Mouse (Mus musculus) testis, postnatal 10 days (tissue): ENCODE data around the gene Cuedc1.

Experiments
- DNase-seq: peaks from one replicate; pipeline ENCODE4 v3.0.0; 2021; ENCODE audit warnings: low spot score

Gene Cuedc1

DNA sequence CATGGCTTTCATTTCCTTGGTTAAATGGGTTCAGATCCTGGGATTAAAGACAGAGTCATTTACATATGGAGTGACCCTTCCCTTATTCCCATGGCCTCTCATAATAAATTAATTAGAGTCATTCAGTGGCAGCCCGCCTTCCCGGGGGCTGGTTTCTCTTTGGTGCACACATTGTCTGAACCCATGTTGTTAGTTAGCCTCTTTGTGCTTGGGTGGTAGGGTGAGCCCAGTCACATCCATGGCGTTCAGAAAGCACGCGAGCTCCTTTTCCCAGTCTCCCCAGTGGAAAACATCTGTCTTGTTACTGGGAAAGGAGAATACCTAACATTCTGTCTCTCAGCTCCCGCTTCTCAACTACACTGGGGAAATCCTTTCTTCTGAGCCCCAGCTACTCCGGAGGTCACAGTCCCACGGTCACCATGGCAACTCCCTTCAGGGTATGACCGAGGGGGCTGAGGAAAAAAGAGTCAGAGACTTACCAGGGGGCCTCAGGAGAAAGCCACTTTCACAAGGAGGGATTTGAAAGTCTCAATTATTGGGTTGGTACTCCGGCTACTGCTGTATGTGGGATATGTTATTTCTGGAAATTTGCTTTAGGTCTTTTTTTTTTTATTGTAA lies 143.0 kb downstream of the Cuedc1 start:
- DNase-seq: no peak

DNA sequence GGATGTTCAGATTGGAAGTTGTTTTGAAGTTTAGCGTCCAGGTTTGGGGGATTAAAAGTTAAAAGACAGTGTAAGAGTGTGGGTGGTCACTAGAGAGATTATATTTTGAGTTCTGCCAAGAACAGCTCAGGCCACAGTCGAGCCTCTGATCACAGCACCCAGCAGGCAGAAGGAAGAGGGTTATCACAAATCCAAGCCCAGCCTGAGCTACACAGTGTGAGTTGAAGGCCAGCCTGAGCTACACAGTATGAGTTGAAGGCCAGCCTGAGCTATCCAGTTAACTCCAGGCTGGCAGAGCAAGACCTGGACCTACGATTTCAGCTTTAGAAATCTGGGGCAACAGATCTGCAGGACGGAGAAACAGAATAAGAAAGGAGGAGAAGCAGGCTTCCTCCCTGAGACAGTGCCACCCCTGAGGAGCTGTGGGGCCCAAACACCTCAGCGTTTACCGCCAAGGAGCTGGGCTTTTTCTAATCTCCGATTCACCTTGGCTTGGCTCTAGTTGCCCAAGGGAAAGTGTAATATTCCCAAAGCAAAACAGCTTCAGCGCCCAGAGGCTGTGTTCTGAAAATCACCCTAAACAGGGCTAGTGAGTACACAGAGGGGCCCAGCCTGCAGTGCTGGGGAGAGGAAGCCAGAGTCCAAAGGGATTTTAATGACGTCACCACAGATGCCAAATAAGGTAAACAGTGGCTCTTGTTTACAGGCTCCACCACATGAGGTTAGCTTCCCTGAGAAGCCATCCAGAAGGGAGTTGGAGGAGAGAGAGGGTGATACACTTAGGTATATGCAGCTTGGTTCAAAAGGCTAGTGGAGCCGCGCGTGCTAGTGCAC lies 143.8 kb downstream of the Cuedc1 start:
- no peak for DNase-seq
